Mouse (Mus musculus) liver, embryonic 14.5 days (tissue): ENCODE results near the gene Dgcr6. TPM values are rescaled to one million over a fixed set of nuclear protein-coding genes. Genes with fewer than 3 reads are reported as not detected.

Experiments used
- ATAC-seq: fragments of 200-750 bp; cut with Nextera tagmentation; 2 replicates; pipeline ENCODE4 v1.8.0; 2017; ENCODE audit warnings: moderate number of reproducible peaks, mild to moderate bottlenecking, moderate library complexity; ENCODE audit not compliant: insufficient read depth
- DNase-seq, 3 experiments: peaks; one replicate each; pipeline ENCODE4 v3.0.0-alpha.2; 2012 to 2013; ENCODE audit warnings: low read depth in 3 of 3, low spot score in 3 of 3
- H3K27ac ChIP-seq: fragments of 300-500 bp; sonication (generic); 2 replicates; pipeline ENCODE4 v1.5.1; 2014; ENCODE audit warnings: moderate library complexity, mild to moderate bottlenecking, control low read depth, inconsistent platforms
- H3K27me3 ChIP-seq: fragments of 300-500 bp; sonication (generic); 2 replicates; pipeline ENCODE4 v1.6.1; 2014; ENCODE audit warnings: mild to moderate bottlenecking, low read length, moderate library complexity; ENCODE audit not compliant: control insufficient read depth, insufficient read depth
- H3K36me3 ChIP-seq: fragments of 300-500 bp; sonication (generic); replicated peaks from 2 replicates; pipeline ENCODE4 v1.6.1; 2014; ENCODE audit warnings: low read depth; ENCODE audit not compliant: control insufficient read depth, insufficient read depth
- H3K4me1 ChIP-seq, 2 experiments: fragments of 200-500 bp in 1 of 2; fragments of 300-500 bp in 1 of 2; sonication (generic) in 1 of 2; replicated peaks; 2 replicates each; pipeline ENCODE4 v1.6.1; 2012 to 2014; ENCODE audit warnings: antibody characterized with exemption in 1 of 2, inconsistent platforms in 1 of 2, low read length in 1 of 2; ENCODE audit not compliant: control insufficient read depth in 2 of 2, insufficient read depth in 2 of 2
- H3K4me2 ChIP-seq: fragments of 300-500 bp; sonication (generic); 2 replicates; pipeline ENCODE4 v1.6.1; 2014; ENCODE audit warnings: low read depth, mild to moderate bottlenecking, control low read depth, moderate library complexity
- H3K4me3 ChIP-seq, 2 experiments: fragments of 200-500 bp in 1 of 2; fragments of 300-500 bp in 1 of 2; sonication (generic) in 1 of 2; 2 replicates each; pipeline ENCODE4 v1.5.1; 2012 to 2014; ENCODE audit warnings: low read depth in 2 of 2, low read length in 2 of 2, mild to moderate bottlenecking in 2 of 2, control low read depth in 1 of 2, inconsistent platforms in 1 of 2, moderate library complexity in 1 of 2; ENCODE audit not compliant: insufficient read depth in 1 of 2
- H3K9ac ChIP-seq: fragments of 300-500 bp; sonication (generic); replicated peaks from 2 replicates; pipeline ENCODE4 v1.6.1; 2014; ENCODE audit warnings: mild to moderate bottlenecking, control low read depth, moderate library complexity
- H3K9me3 ChIP-seq: fragments of 300-500 bp; sonication (generic); 2 replicates; pipeline ENCODE4 v1.6.1; 2016; ENCODE audit warnings: low read length, mixed read lengths; ENCODE audit not compliant: control insufficient read depth
- CTCF ChIP-seq: IDR thresholded peaks from 2 replicates; pipeline ENCODE4 v1.5.1; 2016; ENCODE audit warnings: antibody characterized with exemption, low read depth, control low read depth
- EP300 ChIP-seq: IDR thresholded peaks from 2 replicates; pipeline ENCODE4 v1.6.1; 2016; ENCODE audit warnings: antibody characterized with exemption, low read depth
- WGBS: fragments of 180-500 bp; shearing (Covaris S2); extraction: QIAGEN DNeasy Blood & Tissue Kit; methylation state at CpG from one replicate; pipeline ENCODE4 v1.1.7; 2014; ENCODE audit not compliant: insufficient replicate concordance; 5-methylcytosine and 5-hydroxymethylcytosine counted together
- polyA plus RNA-seq, 2 experiments: library from polyadenylated mRNA; depleted of rRNA in 1 of 2; stranded (reverse) in 1 of 2; unstranded in 1 of 2; fragments of >200 nt; fragmentation: Nextera tagmentation in 1 of 2; extraction: Ambion mirVana in 1 of 2; gene quantifications; 2 replicates each; pipeline versions ENCODE4 v1.2.1 to v1.2.3; 2012 to 2014

The Dgcr6 gene
- polyA plus RNA-seq, 2 experiments: 12.5 to 22.1 TPM

- Histone ChIP-seq H3K4me3 (peak overlapping the region; percentile 50 to 81), H3K27ac (no peak overlapping the region), H3K4me2 (peak overlapping the region; percentile 89), H3K9me3 (no peaks in the 10 kb centered on the region), H3K9ac (peak overlapping the region; percentile 58), H3K4me1 (peaks cover 0 to 6% of the 10 kb centered on the region in 2 experiments; a peak in 3 of 4 replicates), H3K27me3 (no peaks in the 10 kb centered on the region), H3K36me3 (no peaks in the 10 kb centered on the region)
- DNase-seq: peak; percentile 73 to 76 (median 76)
- no peak for TF ChIP-seq EP300
- TF ChIP-seq CTCF: no peak
- ATAC-seq: peak; percentile 95
- under 1% methylated on average over 76 of the region's 81 CpGs for WGBS
Measured at GRCm38 (mm10) chr16:18066060-18067009, 13.7 kb downstream of the Dgcr6 start.

- Histone ChIP-seq H3K4me2 (no peak overlapping the region), H3K9ac (no peak overlapping the region), H3K27me3 (no peaks in the 10 kb centered on the region), H3K4me1 (peaks cover 0 to 6% of the 10 kb centered on the region in 2 experiments; a peak in 3 of 4 replicates), H3K36me3 (no peaks in the 10 kb centered on the region), H3K9me3 (no peaks in the 10 kb centered on the region), H3K4me3 (no peak overlapping the region), H3K27ac (no peak overlapping the region)
- TF ChIP-seq CTCF (no peak), EP300 (no peak)
- DNase-seq (no peak), ATAC-seq (no peak)
- WGBS: 60% methylated on average over 8 of the region's 8 CpGs
Measured at GRCm38 (mm10) chr16:18068653-18069376, 16.2 kb downstream of the Dgcr6 start.

- Histone ChIP-seq H3K27ac (no peak overlapping the region), H3K36me3 (no peaks in the 10 kb centered on the region), H3K9me3 (no peaks in the 10 kb centered on the region), H3K27me3 (no peaks in the 10 kb centered on the region), H3K9ac (no peak overlapping the region), H3K4me3 (no peak overlapping the region), H3K4me1 (peaks cover 0 to 4% of the 10 kb centered on the region in 2 experiments; a peak in 3 of 4 replicates), H3K4me2 (no peak overlapping the region)
- WGBS: 75% methylated on average over 5 of the region's 5 CpGs
- TF ChIP-seq EP300: no peak
- no peak for TF ChIP-seq CTCF
- DNase-seq (no peak), ATAC-seq (no peak)
Measured at GRCm38 (mm10) chr16:18070798-18071197, 18.1 kb downstream of the Dgcr6 start.

- H3K9ac ChIP-seq: no peak overlapping the region
- no peaks in the 10 kb centered on the region for H3K9me3 ChIP-seq
- ATAC-seq: no peak
- no peaks in the 10 kb centered on the region for H3K27me3 ChIP-seq
- 81% methylated on average over 13 of the region's 13 CpGs for WGBS
- H3K36me3 ChIP-seq: no peaks in the 10 kb centered on the region
- TF ChIP-seq EP300: no peak
- no peak for TF ChIP-seq CTCF
- DNase-seq: no peak
- H3K4me1 ChIP-seq: peaks cover 0 to 2% of the 10 kb centered on the region in 2 experiments; a peak in 2 of 4 replicates
- no peak overlapping the region for H3K27ac ChIP-seq
- H3K4me3 ChIP-seq: no peak overlapping the region
- no peak overlapping the region for H3K4me2 ChIP-seq
Measured at GRCm38 (mm10) chr16:18072089-18072488, 19.4 kb downstream of the Dgcr6 start.
